Comparison of ENCODE assay signal across 8 mouse cellular contexts in the genomic region with DNA sequence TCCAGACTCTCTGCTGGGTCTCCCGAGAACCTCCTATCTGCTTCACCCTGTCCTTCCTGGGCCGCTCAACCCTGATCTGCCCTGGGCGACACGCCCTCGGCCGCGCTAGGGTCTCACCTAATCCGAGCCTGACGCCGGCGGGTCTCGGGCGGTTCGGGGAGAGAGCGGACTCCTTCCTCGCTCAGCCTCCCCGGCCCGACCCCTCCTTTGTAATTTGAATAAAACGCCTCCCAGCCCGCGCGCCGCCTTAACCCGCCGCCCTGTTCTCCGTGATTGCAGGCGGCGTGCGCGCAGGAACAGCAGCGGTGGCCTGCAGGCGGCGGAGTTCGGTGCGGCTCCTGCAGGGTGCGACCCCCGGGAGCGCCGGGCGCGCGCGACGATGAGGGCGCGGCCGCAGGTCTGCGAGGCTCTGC. TPM values are rescaled to one million over a fixed set of nuclear protein-coding genes. Genes with fewer than 3 reads are reported as not detected.
DNase-seq lines count a peak whose midpoint lies in the region; ATAC-seq and TF ChIP-seq lines count a peak whose summit lies in the region.

No protein-coding gene starts in this region.

- intact Hi-C loops in heart, adult 2 months (cut with DNase I) = loop anchor here (1.0 to 10.0 kb wide), 4 partner anchors 60 to 354 kb away; a partner anchor contains a TSS

- DNase-seq in ovary, adult 18-20 months (ENCODE audit: low spot score) = peak; percentile 55
- no peak for DNase-seq in ovary, postnatal 14 days (ENCODE audit: low spot score)
- peak; percentile 64 to 72 for DNase-seq in heart, adult 2 months
- peak; percentile 61 for DNase-seq in lung, postnatal 36 days
- DNase-seq in spleen, adult 12 weeks (ENCODE audit: low spot score) = no peak

- H3K4me1 ChIP-seq in bone marrow macrophage, adult 2 months (ENCODE audit: control insufficient read depth, insufficient read depth, low read length) = peaks cover 6% of the 10 kb centered on the region; the same call in 1 of the 2 replicates
- H3K4me1 ChIP-seq in heart, adult 2 months (ENCODE audit: control insufficient read depth, insufficient read depth, low read length) = peaks cover 7% of the 10 kb centered on the region
- H3K4me1 ChIP-seq in kidney, embryonic 16.5 days (ENCODE audit: insufficient read depth, low read length) = peaks cover 72% of the 10 kb centered on the region
- peaks cover 41% of the 10 kb centered on the region for H3K4me1 ChIP-seq in stomach, embryonic 16.5 days (ENCODE audit: control insufficient read depth, insufficient read depth, low read length)

- no peak overlapping the region for H3K27ac ChIP-seq in bone marrow macrophage, adult 2 months (ENCODE audit: insufficient read depth, low read depth, low read length)
- no peak overlapping the region for H3K27ac ChIP-seq in heart, adult 2 months
- no peak overlapping the region for H3K27ac ChIP-seq in kidney, embryonic 16.5 days (ENCODE audit: low read length)
- no peak overlapping the region for H3K27ac ChIP-seq in stomach, embryonic 16.5 days (ENCODE audit: low read length)

- H3K4me2 ChIP-seq in kidney, embryonic 16.5 days (replicated peaks; ENCODE audit: low read depth, low read length) = peak overlapping the region; percentile 97
- H3K4me2 ChIP-seq in stomach, embryonic 16.5 days (ENCODE audit: low read depth, low read length) = peak overlapping the region; percentile 90

- H3K79me2 ChIP-seq in heart, adult 2 months (replicated peaks; ENCODE audit: control insufficient read depth, insufficient read depth, low read length) = no peaks in the 10 kb centered on the region

- H3K27me3 ChIP-seq in heart, adult 2 months (ENCODE audit: control insufficient read depth, insufficient read depth, low read length) = peaks cover 3% of the 10 kb centered on the region; the same call in 1 of the 2 replicates
- peaks cover 65% of the 10 kb centered on the region for H3K27me3 ChIP-seq in kidney, embryonic 16.5 days (ENCODE audit: insufficient read depth, low read length)
- H3K27me3 ChIP-seq in stomach, embryonic 16.5 days (ENCODE audit: control insufficient read depth, insufficient read depth, low read length) = peaks cover 35% of the 10 kb centered on the region

- H3K36me3 ChIP-seq in heart, adult 2 months (ENCODE audit: control insufficient read depth, insufficient read depth, low read length) = no peaks in the 10 kb centered on the region
- no peaks in the 10 kb centered on the region for H3K36me3 ChIP-seq in kidney, embryonic 16.5 days (ENCODE audit: insufficient read depth, low read length)
- no peaks in the 10 kb centered on the region for H3K36me3 ChIP-seq in stomach, embryonic 16.5 days (ENCODE audit: control insufficient read depth, insufficient read depth, low read length)

- no peaks in the 10 kb centered on the region for H3K9me3 ChIP-seq in kidney, embryonic 16.5 days (ENCODE audit: low read length)
- H3K9me3 ChIP-seq in stomach, embryonic 16.5 days (replicated peaks; ENCODE audit: control insufficient read depth, low read length) = no peaks in the 10 kb centered on the region

- no peak for TF ChIP-seq POLR2A in bone marrow macrophage, adult 2 months (IDR thresholded peaks at IDR 0.05; ENCODE audit: borderline replicate concordance, low read depth, low read length)
- no peak for TF ChIP-seq POLR2A in heart, adult 2 months (IDR thresholded peaks at IDR 0.05; ENCODE audit: insufficient read depth, low read depth, low read length)

- TF ChIP-seq EP300 in heart, adult 2 months (IDR thresholded peaks at IDR 0.05; ENCODE audit: insufficient read depth, low read depth, low read length) = no peak

- TF ChIP-seq CTCF in bone marrow macrophage, adult 2 months (IDR thresholded peaks at IDR 0.05; ENCODE audit: low read depth, low read length) = no peak
- peak; percentile 73 for TF ChIP-seq CTCF in heart, adult 2 months (IDR thresholded peaks at IDR 0.05)

- peak overlapping the region; percentile 28 for H3K4me3 ChIP-seq in bone marrow macrophage, adult 2 months (ENCODE audit: insufficient read depth, low read length)
- peak overlapping the region; percentile 57 for H3K4me3 ChIP-seq in heart, adult 2 months
- peak overlapping the region; percentile 70 for H3K4me3 ChIP-seq in kidney, embryonic 16.5 days (ENCODE audit: low read length)
- H3K4me3 ChIP-seq in stomach, embryonic 16.5 days (replicated peaks; ENCODE audit: low read length) = peak overlapping the region; percentile 56

- peak; percentile 36 for ATAC-seq in kidney, embryonic 16.5 days (ENCODE audit: low FRiP score, low TSS enrichment)
- ATAC-seq in stomach, embryonic 16.5 days (ENCODE audit: insufficient read depth, low FRiP score) = peak; percentile 59; the same call in 1 of the 2 replicates

- WGBS in heart, adult 2 months = under 1% methylated on average over 48 of the region's 48 CpGs
- under 1% methylated on average over 48 of the region's 48 CpGs for WGBS in kidney, embryonic 16.5 days
- WGBS in stomach, embryonic 16.5 days = under 1% methylated on average over 48 of the region's 48 CpGs

- H3K9ac ChIP-seq in heart, adult 2 months (ENCODE audit: low read depth, low read length) = peak overlapping the region; percentile 43
- peak overlapping the region; percentile 70 for H3K9ac ChIP-seq in kidney, embryonic 16.5 days (replicated peaks; ENCODE audit: low read length)
- peak overlapping the region; percentile 71 for H3K9ac ChIP-seq in stomach, embryonic 16.5 days (ENCODE audit: low read length)

RNA-seq across cellular contexts. Expression of a gene that starts 3.8 kb away (rescaled TPM):
- polyA plus RNA-seq in bone marrow macrophage, adult 2 months (2012; ENCODE audit: insufficient read depth, insufficient read length, missing spikeins) = not detected in 2 replicates
- 1 to 10 TPM; 4.8 to 7.3 TPM for total RNA-seq in heart, adult 2 months (2021)
- polyA plus RNA-seq in heart, adult 2 months (2012; rRNA removed) = 6.2 and 9.0 TPM in 2 replicates
- 32.4 and 33.3 TPM in 2 replicates for polyA plus RNA-seq in kidney, embryonic 16.5 days (2015; fragmentation: Nextera tagmentation; extraction: Ambion mirVana)
- polyA plus RNA-seq in stomach, embryonic 16.5 days (2015; fragmentation: Nextera tagmentation; extraction: Ambion mirVana) = 4.7 and 5.8 TPM in 2 replicates

Comparison
In these comparisons a context has a peak if more than half of its experiments do, and no peak if none do; other contexts are left out.
1. DNase-seq: peak in ovary, adult 18-20 months (single experiment), heart, adult 2 months (2 of 2) and lung, postnatal 36 days (single experiment); none in ovary, postnatal 14 days (single experiment) and spleen, adult 12 weeks (single experiment).
2. Peak in every context shown above with its lines, with median percentiles within 50 percentile points of each other: H3K4me3 ChIP-seq and H3K9ac ChIP-seq.